Mouse (Mus musculus) gastrocnemius, postnatal 25 days (tissue): ENCODE results near the gene Hist1h4i. TPM values are rescaled to one million over a fixed set of nuclear protein-coding genes. Genes with fewer than 3 reads are reported as not detected.

ENCODE experiments used
- DNase-seq: peaks from one replicate; pipeline ENCODE4 v3.0.0; 2022
- total RNA-seq, 2 experiments: library from RNA; stranded (reverse); gene quantifications; 1 replicate in 1 of 2; 2 replicates in 1 of 2; pipeline ENCODE4 v1.2.3; 2021

Hist1h4i gene
- total RNA-seq, 2 experiments from 2014 or later: 30.9 to 31.7 TPM

GRCm38 (mm10) chr13:22036986-22037385 is 4.2 kb downstream of the Hist1h4i start:
- no peak for DNase-seq

GRCm38 (mm10) chr13:22036149-22036956 is 4.8 kb downstream of the Hist1h4i start:
- no peak for DNase-seq

- peak; percentile 76 for DNase-seq
Measured at GRCm38 (mm10) chr13:22035267-22036148, 5.7 kb downstream of the Hist1h4i start, which contains the start of the genes Hist1h2ah and Hist1h2bk. Hist1h2ah (minus strand) TSS chr13:22035568. Hist1h2bk (plus strand) TSS chr13:22035870.

- no peak for DNase-seq
Measured at GRCm38 (mm10) chr13:22034443-22035266, 6.5 kb downstream of the Hist1h4i start.

GRCm38 (mm10) chr13:22033741-22034442 is 7.3 kb downstream of the Hist1h4i start:
- no peak for DNase-seq

GRCm38 (mm10) chr13:22030493-22030892 is 10.7 kb downstream of the Hist1h4i start:
- DNase-seq: no peak

- no peak for DNase-seq
Measured at GRCm38 (mm10) chr13:22029928-22030327, 11.2 kb downstream of the Hist1h4i start.

- DNase-seq: peak; percentile 89
Measured at GRCm38 (mm10) chr13:22028673-22029460, 12.3 kb downstream of the Hist1h4i start.

- peak; percentile 67 for DNase-seq
Measured at GRCm38 (mm10) chr13:22026058-22027031, 14.8 kb downstream of the Hist1h4i start.

- DNase-seq: peak; percentile 63
Measured at GRCm38 (mm10) chr13:22022241-22022640, 18.9 kb downstream of the Hist1h4i start.

- no peak for DNase-seq
Measured at GRCm38 (mm10) chr13:22021581-22021980, 19.6 kb downstream of the Hist1h4i start.

GRCm38 (mm10) chr13:22020901-22021339 is 20.2 kb downstream of the Hist1h4i start:
- peak; percentile 41 for DNase-seq

- no peak for DNase-seq
Measured at GRCm38 (mm10) chr13:22019934-22020835, 21.0 kb downstream of the Hist1h4i start.

- peak; percentile 49 for DNase-seq
Measured at GRCm38 (mm10) chr13:22015479-22016450, 25.4 kb downstream of the Hist1h4i start.

GRCm38 (mm10) chr13:22014411-22014845 is 26.7 kb downstream of the Hist1h4i start:
- DNase-seq: no peak

GRCm38 (mm10) chr13:22013716-22014115 is 27.4 kb downstream of the Hist1h4i start:
- no peak for DNase-seq

- no peak for DNase-seq
Measured at GRCm38 (mm10) chr13:22009642-22010041, 31.5 kb downstream of the Hist1h4i start, which contains the start of gene Prss16. Prss16 (minus strand) TSS chr13:22009742.
